Mouse (Mus musculus) MEL (cell line): ENCODE measurements at regions not wholly inside any gene's neighbourhood (a gene's known extent, or its start where the extent isn't known, plus 50 kb on each side); places are given as distances from the start of the nearest gene placed in this dataset.

Experiments used
- DNase-seq: peaks from one replicate; pipeline ENCODE4 v3.0.0; 2011; ENCODE audit warnings: low read depth, low spot score
- H3K27ac ChIP-seq: 2 replicates; pipeline ENCODE4 v1.5.1; 2012; ENCODE audit warnings: low read depth, mild to moderate bottlenecking, control low read depth, low read length, moderate library complexity; ENCODE audit not compliant: control insufficient read depth
- H3K27me3 ChIP-seq, 2 experiments: fragments of 150-350 bp in 1 of 2; sonication (generic) in 1 of 2; 2 replicates each; pipeline ENCODE4 v1.6.1; 2012; ENCODE audit warnings: low read length in 2 of 2, mild to moderate bottlenecking in 2 of 2, improper control_type of control experiment in 1 of 2, moderate library complexity in 1 of 2; ENCODE audit not compliant: insufficient read depth in 2 of 2, control insufficient read depth in 1 of 2
- H3K36me3 ChIP-seq, 2 experiments: 2 replicates each; pipeline ENCODE4 v1.6.1; 2012 to 2014; ENCODE audit warnings: low read length in 2 of 2, improper control_type of control experiment in 1 of 2, inconsistent platforms in 1 of 2, mild to moderate bottlenecking in 1 of 2; ENCODE audit not compliant: insufficient read depth in 2 of 2, control insufficient read depth in 1 of 2
- H3K4me1 ChIP-seq, 2 experiments: fragments of 150-350 bp in 1 of 2; sonication (generic) in 1 of 2; 2 replicates each; pipeline ENCODE4 v1.6.1; 2012; ENCODE audit warnings: low read length in 2 of 2, improper control_type of control experiment in 1 of 2, mild to moderate bottlenecking in 1 of 2; ENCODE audit not compliant: insufficient read depth in 2 of 2, control insufficient read depth in 1 of 2
- H3K4me3 ChIP-seq, 2 experiments: fragments of 150-350 bp in 1 of 2; sonication (generic) in 1 of 2; 2 replicates each; pipeline ENCODE4 v1.5.1; 2012; ENCODE audit warnings: low read depth in 2 of 2, low read length in 2 of 2, mild to moderate bottlenecking in 2 of 2, moderate library complexity in 2 of 2, control low read depth in 1 of 2, improper control_type of control experiment in 1 of 2; ENCODE audit not compliant: control insufficient read depth in 1 of 2, insufficient read depth in 1 of 2
- H3K79me2 ChIP-seq: 2 replicates; pipeline ENCODE4 v1.6.1; 2012; ENCODE audit warnings: mild to moderate bottlenecking, low read length, moderate library complexity; ENCODE audit not compliant: control insufficient read depth, poor library complexity, insufficient read depth
- H3K9ac ChIP-seq: 2 replicates; pipeline ENCODE4 v1.6.1; 2012; ENCODE audit warnings: low read depth, mild to moderate bottlenecking, control low read depth, low read length, moderate library complexity; ENCODE audit not compliant: control insufficient read depth, poor library complexity, severe bottlenecking
- H3K9me3 ChIP-seq: fragments of 150-350 bp; sonication (generic); replicated peaks from 2 replicates; pipeline ENCODE4 v1.6.1; 2012; ENCODE audit warnings: mild to moderate bottlenecking, low read length, improper control_type of control experiment, moderate library complexity; ENCODE audit not compliant: insufficient read depth
- BHLHE40 ChIP-seq: IDR thresholded peaks from 2 replicates; pipeline ENCODE4 v1.6.1; 2012; ENCODE audit warnings: low read depth, mild to moderate bottlenecking, inconsistent platforms, low read length, improper control_type of control experiment, borderline replicate concordance
- EP300 ChIP-seq, 2 experiments: IDR thresholded peaks; 2 replicates each; pipeline ENCODE4 v1.6.1; 2011; ENCODE audit warnings: improper control_type of control experiment in 2 of 2, low read length in 2 of 2, low read depth in 1 of 2, mild to moderate bottlenecking in 1 of 2
- JUND ChIP-seq: IDR thresholded peaks from 2 replicates; pipeline ENCODE4 v1.6.1; 2011; ENCODE audit warnings: low read depth, mild to moderate bottlenecking, improper control_type of control experiment, low read length
- MAX ChIP-seq: IDR thresholded peaks from 2 replicates; pipeline ENCODE4 v1.6.1; 2011; ENCODE audit warnings: low read length, improper control_type of control experiment
- MEF2A ChIP-seq: IDR thresholded peaks from 2 replicates; pipeline ENCODE4 v1.6.1; 2014; ENCODE audit warnings: low read depth, mild to moderate bottlenecking, inconsistent platforms, low read length, improper control_type of control experiment; ENCODE audit not compliant: poor library complexity, insufficient replicate concordance, severe bottlenecking; ENCODE audit errors: extremely low read depth
- NELFE ChIP-seq: IDR thresholded peaks from 2 replicates; pipeline ENCODE4 v1.6.1; 2011; ENCODE audit warnings: low read depth, low read length, improper control_type of control experiment
- NRF1 ChIP-seq: IDR thresholded peaks from 2 replicates; pipeline ENCODE4 v1.6.1; 2014; ENCODE audit warnings: low read depth, mild to moderate bottlenecking, inconsistent platforms, low read length, improper control_type of control experiment, moderate library complexity; ENCODE audit not compliant: poor library complexity, insufficient read depth, severe bottlenecking
- POLR2A ChIP-seq, 2 experiments: IDR thresholded peaks; 2 replicates each; pipeline ENCODE4 v1.6.1; 2011 to 2012; ENCODE audit warnings: low read length in 2 of 2, mild to moderate bottlenecking in 2 of 2, control low read depth in 1 of 2, improper control_type of control experiment in 1 of 2, low read depth in 1 of 2, moderate library complexity in 1 of 2; ENCODE audit not compliant: control insufficient read depth in 1 of 2, insufficient read depth in 1 of 2, poor library complexity in 1 of 2
- RCOR1 ChIP-seq: IDR thresholded peaks from 2 replicates; pipeline ENCODE4 v1.6.1; 2012; ENCODE audit warnings: low read depth, mild to moderate bottlenecking, inconsistent platforms, low read length, improper control_type of control experiment
- SIN3A ChIP-seq: IDR thresholded peaks from 2 replicates; pipeline ENCODE4 v1.6.1; 2012; ENCODE audit warnings: low read length, improper control_type of control experiment, inconsistent platforms
- TBP ChIP-seq: IDR thresholded peaks from 2 replicates; pipeline ENCODE4 v1.8.0; 2011; ENCODE audit warnings: low read depth, low read length, improper control_type of control experiment
- TCF12 ChIP-seq: IDR thresholded peaks from 2 replicates; pipeline ENCODE4 v1.6.1; 2014; ENCODE audit warnings: low read depth, mild to moderate bottlenecking, inconsistent platforms, low read length, improper control_type of control experiment, moderate library complexity
- UBTF ChIP-seq: IDR thresholded peaks from 2 replicates; pipeline ENCODE4 v1.6.1; 2012; ENCODE audit warnings: low read depth, mild to moderate bottlenecking, inconsistent platforms, low read length, improper control_type of control experiment, moderate library complexity, borderline replicate concordance; ENCODE audit not compliant: insufficient read depth
- USF2 ChIP-seq, 2 experiments: IDR thresholded peaks; 2 replicates each; pipeline ENCODE4 v1.6.1; 2011 to 2012; ENCODE audit warnings: improper control_type of control experiment in 2 of 2, low read length in 2 of 2, borderline replicate concordance in 1 of 2, inconsistent platforms in 1 of 2, low read depth in 1 of 2, mild to moderate bottlenecking in 1 of 2; ENCODE audit not compliant: insufficient read depth in 1 of 2

DNA sequence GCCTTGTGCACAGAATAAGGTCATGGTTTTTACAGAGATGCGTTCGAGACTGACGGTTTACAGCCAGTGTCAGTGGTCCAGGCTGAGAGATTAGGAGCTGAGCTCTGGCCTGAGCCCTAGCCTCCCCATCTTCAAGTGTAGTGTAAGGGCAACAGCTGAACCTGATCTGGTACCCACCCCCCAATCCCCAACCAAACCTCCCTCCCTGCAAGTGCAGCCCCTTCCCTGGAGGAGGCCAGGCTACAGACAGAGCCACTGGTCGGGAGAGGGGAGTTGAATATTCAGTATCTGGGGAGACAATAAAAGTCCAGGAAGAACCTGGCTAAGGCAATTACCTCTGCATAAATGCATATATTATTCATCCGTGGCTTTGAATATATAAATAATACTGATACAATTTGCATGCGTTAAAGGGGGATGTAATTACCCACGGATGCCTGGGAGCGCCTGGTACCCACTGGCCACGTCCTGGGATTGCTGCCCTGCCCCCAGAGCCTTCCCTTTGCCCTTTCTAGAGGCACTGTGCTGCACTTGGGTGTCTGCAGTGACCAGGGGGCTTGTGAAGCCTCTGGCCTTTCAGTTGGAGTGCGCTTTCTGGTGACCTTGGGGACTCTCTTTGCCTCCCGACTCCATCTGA lies 95.5 kb upstream of the Mvb12b start:
- Histone ChIP-seq H3K4me1 (no peaks in the 10 kb centered on the region), H3K27ac (no peak overlapping the region), H3K79me2 (no peaks in the 10 kb centered on the region), H3K9ac (no peak overlapping the region), H3K27me3 (no peaks in the 10 kb centered on the region), H3K4me3 (no peak overlapping the region), H3K36me3 (no peaks in the 10 kb centered on the region), H3K9me3 (no peaks in the 10 kb centered on the region)
- no peak for TF ChIP-seq TCF12
- no peak for TF ChIP-seq JUND
- TF ChIP-seq BHLHE40 = no peak
- no peak for TF ChIP-seq RCOR1
- no peak for TF ChIP-seq NELFE
- no peak for TF ChIP-seq USF2 (IDR thresholded peaks at IDR 0.05; ENCODE audit: borderline replicate concordance in 1 of 2, insufficient read depth in 1 of 2, low read depth in 1 of 2, low read length in 2 of 2)
- TF ChIP-seq POLR2A (IDR thresholded peaks at IDR 0.05; ENCODE audit: control insufficient read depth in 1 of 2, insufficient read depth in 1 of 2, low read depth in 1 of 2, low read length in 2 of 2, poor library complexity in 1 of 2) = no peak
- no peak for TF ChIP-seq MEF2A
- TF ChIP-seq SIN3A = no peak
- no peak for TF ChIP-seq TBP
- DNase-seq = no peak

DNA sequence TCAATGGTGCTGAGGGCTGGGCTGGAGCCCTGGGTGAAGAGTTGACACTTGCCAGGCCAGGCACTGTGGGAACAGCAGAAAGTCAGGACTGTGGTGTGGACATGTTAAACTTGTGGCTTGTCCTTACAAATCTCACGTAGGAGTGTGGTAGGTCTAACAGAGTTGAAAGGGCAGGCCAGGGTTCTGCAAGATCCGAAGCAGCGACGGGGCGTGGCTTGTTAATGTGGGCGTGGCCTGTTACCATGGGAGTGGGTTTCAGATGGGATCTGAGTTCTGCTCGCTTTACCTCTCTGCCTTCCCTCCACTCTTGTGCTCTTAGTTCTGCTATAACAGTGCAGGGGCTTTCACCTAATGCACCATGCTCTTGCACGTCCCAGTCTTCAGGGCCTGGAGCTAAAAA lies 94.2 kb upstream of the Mvb12b start:
- H3K9me3 ChIP-seq = no peaks in the 10 kb centered on the region
- no peak for TF ChIP-seq MAX
- TF ChIP-seq UBTF = no peak
- TF ChIP-seq, all 39 proteins: peak for 0
- no peaks in the 10 kb centered on the region for H3K4me1 ChIP-seq
- no peaks in the 10 kb centered on the region for H3K27me3 ChIP-seq
- no peak overlapping the region for H3K9ac ChIP-seq
- DNase-seq = no peak
- H3K36me3 ChIP-seq = no peaks in the 10 kb centered on the region
- no peaks in the 10 kb centered on the region for H3K79me2 ChIP-seq
- no peak overlapping the region for H3K27ac ChIP-seq
- H3K4me3 ChIP-seq = no peak overlapping the region

DNA sequence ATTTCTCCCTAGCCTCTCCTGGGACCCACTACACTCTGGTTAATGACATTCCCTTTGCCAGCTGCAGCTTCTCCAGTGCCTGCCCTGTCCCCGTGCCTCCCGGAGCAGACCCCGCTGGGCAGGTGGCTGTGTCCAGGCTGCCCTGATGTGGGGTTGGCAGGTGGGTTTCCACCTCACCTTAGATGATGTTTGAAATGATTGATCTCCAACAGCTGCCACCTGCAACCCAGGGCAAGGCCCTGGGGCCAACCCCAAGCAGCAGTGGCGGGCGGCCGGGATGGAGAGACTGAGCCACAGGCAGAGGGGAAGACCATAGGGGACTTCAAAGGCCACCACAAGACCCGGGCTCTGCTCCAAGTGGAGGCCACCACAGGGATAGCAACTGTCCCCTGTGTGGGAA lies 93.6 kb upstream of the Mvb12b start:
- no peak overlapping the region for H3K27ac ChIP-seq
- H3K9me3 ChIP-seq = no peaks in the 10 kb centered on the region
- TF ChIP-seq NRF1 (no peak), EP300 (IDR thresholded peaks at IDR 0.05; ENCODE audit: low read depth in 1 of 2, low read length in 2 of 2) (no peak)
- TF ChIP-seq, all 39 proteins: peak for 0
- DNase-seq = no peak
- Histone ChIP-seq H3K4me3 (no peak overlapping the region), H3K79me2 (no peaks in the 10 kb centered on the region), H3K27me3 (no peaks in the 10 kb centered on the region), H3K4me1 (no peaks in the 10 kb centered on the region), H3K36me3 (no peaks in the 10 kb centered on the region), H3K9ac (no peak overlapping the region)
